Mouse (Mus musculus) urinary bladder, postnatal 36 days (tissue): ENCODE measurements around the gene Lhx2.

ENCODE experiments used
- DNase-seq, 2 experiments: peaks; one replicate each; pipeline ENCODE4 v3.0.0; 2022; ENCODE audit warnings: low spot score in 2 of 2, mixed read lengths in 1 of 2

The Lhx2 gene

GRCm38 (mm10) chr2:38346881-38347764 lies 8.0 kb downstream of the Lhx2 start:
- DNase-seq, result no peak

GRCm38 (mm10) chr2:38347811-38348551 lies 8.9 kb downstream of the Lhx2 start:
- no peak for DNase-seq

- no peak for DNase-seq
These were observed 9.8 kb downstream of the Lhx2 start for GRCm38 (mm10) chr2:38348660-38349420.

- no peak for DNase-seq
These were observed 10.6 kb downstream of the Lhx2 start for GRCm38 (mm10) chr2:38349447-38350350.

GRCm38 (mm10) chr2:38350386-38350785 lies 11.3 kb downstream of the Lhx2 start:
- DNase-seq, result no peak

- peak in 1 of 2 experiments; percentile 67 for DNase-seq
These were observed 11.7 kb downstream of the Lhx2 start for GRCm38 (mm10) chr2:38350796-38351195.

GRCm38 (mm10) chr2:38351641-38352320 lies 12.7 kb downstream of the Lhx2 start:
- DNase-seq, result no peak

- DNase-seq, result no peak
These were observed 13.4 kb downstream of the Lhx2 start for GRCm38 (mm10) chr2:38352321-38353007.

- no peak for DNase-seq
These were observed 13.9 kb downstream of the Lhx2 start for GRCm38 (mm10) chr2:38353008-38353379.

- DNase-seq, result no peak
These were observed 14.6 kb downstream of the Lhx2 start for GRCm38 (mm10) chr2:38353664-38354063.

- no peak for DNase-seq
These were observed 15.2 kb downstream of the Lhx2 start for GRCm38 (mm10) chr2:38354179-38354716.

GRCm38 (mm10) chr2:38354717-38355510 lies 15.8 kb downstream of the Lhx2 start:
- no peak for DNase-seq

- DNase-seq, result no peak
These were observed 16.8 kb downstream of the Lhx2 start for GRCm38 (mm10) chr2:38355731-38356427.

GRCm38 (mm10) chr2:38356428-38357260 lies 17.6 kb downstream of the Lhx2 start:
- DNase-seq, result no peak

- no peak for DNase-seq
These were observed 18.5 kb downstream of the Lhx2 start for GRCm38 (mm10) chr2:38357294-38358246.

- no peak for DNase-seq
These were observed 19.5 kb downstream of the Lhx2 start for GRCm38 (mm10) chr2:38358611-38359010.
